28 mouse cellular contexts compared by ENCODE assay signal in the genomic region with DNA sequence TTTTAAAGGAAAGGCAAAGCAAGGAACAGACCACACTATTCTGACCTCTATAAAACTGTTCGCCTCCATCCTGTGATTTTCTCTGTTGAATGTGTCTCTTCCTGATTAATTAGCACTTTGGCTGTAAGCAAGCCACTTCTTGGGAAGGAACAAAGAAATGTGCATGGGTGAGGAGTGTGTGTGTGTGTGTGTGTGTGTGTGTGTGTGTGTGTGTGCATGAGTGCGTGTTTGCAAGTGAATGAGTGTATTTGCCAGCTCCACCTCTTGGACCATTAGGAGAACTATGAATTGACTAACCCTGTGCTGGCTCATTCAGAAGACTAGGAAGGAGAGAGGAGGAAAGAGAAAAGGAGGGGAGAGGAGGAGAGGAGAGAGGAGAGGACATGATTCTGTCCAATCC.
A peak's percentile ranks its signal among the peaks of the same experiment; 100 is the strongest.
DNase-seq lines count a peak whose midpoint lies in the region; ATAC-seq lines count a peak whose summit lies in the region.
"Had no signal": no experiment of that assay in that cellular context is flagged by ENCODE, and none has a peak within 500 bp of the region (broad histone marks: within the 10 kb centered on the region; RNA-seq: fewer than 3 reads in every experiment).

No protein-coding gene starts in this region.

- no peaks in the 10 kb centered on the region for H3K27me3 ChIP-seq in limb, embryonic 11.5 days (ENCODE audit: control insufficient read depth, insufficient read depth, low read length)
- H3K27me3 ChIP-seq in limb, embryonic 10.5 days (ENCODE audit: low read depth, poor library complexity, severe bottlenecking), result 0 out of 2 replicates have a peak, but pooled peaks cover 3% of the 10 kb centered on the region
- H3K27me3 ChIP-seq in embryonic facial prominence, embryonic 14.5 days (replicated peaks; ENCODE audit: control insufficient read depth, insufficient read depth, low read length), result no peaks in the 10 kb centered on the region
- H3K27me3 ChIP-seq in limb, embryonic 13.5 days, result no peaks in the 10 kb centered on the region
- H3K27me3 ChIP-seq: CH12.LX; intestine, embryonic 15.5 days had no signal

- H3K27ac ChIP-seq in limb, embryonic 11.5 days (replicated peaks; ENCODE audit: low read depth, low read length), result peak overlapping the region; percentile 59
- H3K27ac ChIP-seq in limb, embryonic 10.5 days, result no peak overlapping the region
- peak overlapping the region; percentile 6 for H3K27ac ChIP-seq in embryonic facial prominence, embryonic 14.5 days (replicated peaks; ENCODE audit: low read depth, low read length)
- peak overlapping the region; percentile 63; the same call in 1 of the 2 replicates for H3K27ac ChIP-seq in limb, embryonic 13.5 days
- H3K27ac ChIP-seq: heart, embryonic 10.5 days; intestine, embryonic 15.5 days; midbrain, embryonic 10.5 days; stomach, postnatal 0 days had no signal

- DNase-seq in heart, adult 11 months, result peak; percentile 23
- DNase-seq in heart, adult 18-20 months, result no peak
- no peak for DNase-seq in limb, embryonic 11.5 days (ENCODE audit: low spot score)
- DNase-seq in limb, embryonic 10.5 days (ENCODE audit: low spot score), result no peak
- DNase-seq in embryonic facial prominence, embryonic 14.5 days (ENCODE audit: low spot score), result no peak
- no peak for DNase-seq in adrenal gland, postnatal 36 days
- no peak for DNase-seq in lung, postnatal 36 days
- DNase-seq: adrenal gland, postnatal 10 days; B cell, adult 2 months; cerebellum, adult 9-10 months; heart, postnatal 4 days; kidney, adult 9 months; kidney, postnatal 4 days; liver, postnatal 0 days; right cerebral cortex, postnatal 14 days; thymus, adult 2 months; thymus, postnatal 4 days had no signal

- H3K36me3 ChIP-seq in limb, embryonic 11.5 days (ENCODE audit: control insufficient read depth, insufficient read depth, low read length), result no peaks in the 10 kb centered on the region
- no peaks in the 10 kb centered on the region for H3K36me3 ChIP-seq in limb, embryonic 10.5 days
- H3K36me3 ChIP-seq in embryonic facial prominence, embryonic 14.5 days (ENCODE audit: control insufficient read depth, insufficient read depth, low read length), result no peaks in the 10 kb centered on the region
- H3K36me3 ChIP-seq in limb, embryonic 13.5 days, result no peaks in the 10 kb centered on the region
- H3K36me3 ChIP-seq: G1E; heart, embryonic 10.5 days; intestine, embryonic 15.5 days; midbrain, embryonic 10.5 days had no signal

- H3K9me3 ChIP-seq in limb, embryonic 11.5 days (ENCODE audit: control insufficient read depth, low read length), result no peaks in the 10 kb centered on the region
- no peaks in the 10 kb centered on the region for H3K9me3 ChIP-seq in limb, embryonic 10.5 days (replicated peaks)
- no peaks in the 10 kb centered on the region for H3K9me3 ChIP-seq in embryonic facial prominence, embryonic 14.5 days (ENCODE audit: control insufficient read depth, low read length)
- no peaks in the 10 kb centered on the region; the same call in 1 of the 2 replicates for H3K9me3 ChIP-seq in limb, embryonic 13.5 days
- H3K9me3 ChIP-seq: G1E; heart, embryonic 10.5 days; intestine, embryonic 15.5 days had no signal

- H3K4me3 ChIP-seq in limb, embryonic 11.5 days (ENCODE audit: low read depth, low read length), result no peak overlapping the region
- no peak overlapping the region for H3K4me3 ChIP-seq in limb, embryonic 10.5 days
- H3K4me3 ChIP-seq in embryonic facial prominence, embryonic 14.5 days (ENCODE audit: low read depth, low read length), result no peak overlapping the region
- no peak overlapping the region for H3K4me3 ChIP-seq in limb, embryonic 13.5 days
- H3K4me3 ChIP-seq: gastrocnemius, adult 2 months; heart, embryonic 10.5 days; intestine, embryonic 15.5 days; midbrain, embryonic 10.5 days had no signal

- no peak overlapping the region for H3K9ac ChIP-seq in limb, embryonic 11.5 days (ENCODE audit: low read length)
- no peak overlapping the region for H3K9ac ChIP-seq in embryonic facial prominence, embryonic 14.5 days (ENCODE audit: low read depth, low read length)
- H3K9ac ChIP-seq in limb, embryonic 13.5 days, result no peak overlapping the region
- H3K9ac ChIP-seq: intestine, embryonic 15.5 days; liver, postnatal 0 days had no signal

- ATAC-seq in limb, embryonic 11.5 days (ENCODE audit: insufficient number of reproducible peaks, low FRiP score, low TSS enrichment, low read depth), result no peak
- ATAC-seq in embryonic facial prominence, embryonic 14.5 days (ENCODE audit: low read depth), result no peak
- no peak for ATAC-seq in limb, embryonic 13.5 days (ENCODE audit: low FRiP score, low read depth)
- ATAC-seq: activated CD4-positive, CD25-positive, alpha-beta regulatory T cell, adult 4 months; intestine, embryonic 15.5 days; liver, postnatal 0 days; midbrain, embryonic 16.5 days had no signal

- no peak overlapping the region for H3K4me2 ChIP-seq in limb, embryonic 11.5 days (ENCODE audit: low read depth, severe bottlenecking)
- no peak overlapping the region for H3K4me2 ChIP-seq in embryonic facial prominence, embryonic 14.5 days (ENCODE audit: low read depth, low read length)
- H3K4me2 ChIP-seq in limb, embryonic 13.5 days (replicated peaks), result no peak overlapping the region
- H3K4me2 ChIP-seq: intestine, embryonic 15.5 days; liver, embryonic 11.5 days had no signal

- no peaks in the 10 kb centered on the region for H3K4me1 ChIP-seq in limb, embryonic 11.5 days (ENCODE audit: control insufficient read depth, insufficient read depth, low read length)
- H3K4me1 ChIP-seq in limb, embryonic 10.5 days, result peaks cover 16% of the 10 kb centered on the region
- peaks cover 13% of the 10 kb centered on the region; the same call in 1 of the 2 replicates for H3K4me1 ChIP-seq in embryonic facial prominence, embryonic 14.5 days (ENCODE audit: control insufficient read depth, insufficient read depth, low read length)
- H3K4me1 ChIP-seq in limb, embryonic 13.5 days, result peaks cover 24% of the 10 kb centered on the region
- H3K4me1 ChIP-seq: intestine, embryonic 15.5 days had no signal

- WGBS in limb, embryonic 11.5 days, result 65% methylated on average over 2 of the region's 2 CpGs
- 75% methylated on average over 2 of the region's 2 CpGs for WGBS in limb, embryonic 10.5 days
- 77% methylated on average over 2 of the region's 2 CpGs for WGBS in embryonic facial prominence, embryonic 14.5 days
- 61% methylated on average over 2 of the region's 2 CpGs for WGBS in limb, embryonic 13.5 days
